Mouse (Mus musculus): ENCODE data around the gene Cryz. TPM values are rescaled to one million over a fixed set of nuclear protein-coding genes. Genes with fewer than 3 reads are reported as not detected.

Gene Cryz
- total RNA-seq (2021) = 10 to 100 TPM; 11.6 to 13.6 TPM
- long read RNA-seq, experiment 1, transcript Cryz-208 (9 exons, 2,505 nt) = major isoform, 12 of 16 reads
- long read RNA-seq, experiment 1, partial matches to known transcripts = 0 of 16 reads
- long read RNA-seq, experiment 1, other reads (novel, unspliced or antisense) = 4 of 16 reads
- long read RNA-seq, experiment 2, transcript Cryz-208 (9 exons, 2,505 nt) = major isoform, 23 of 24 reads
- long read RNA-seq, experiment 2, partial matches to known transcripts = 0 of 24 reads
- long read RNA-seq, experiment 2, other reads (novel, unspliced or antisense) = 1 of 24 reads

GRCm38 (mm10) chr3:154596488-154596933 is at the start of gene Cryz:
Gene Cryz, plus strand, starts transcription at chr3:154596711.
- Histone ChIP-seq H3K27ac (peak within 1 kb of the TSS; percentile 98), H3K4me3 (peak within 1 kb of the TSS; percentile 86)
- peak; percentile 91 for DNase-seq
- intact Hi-C loops (cut with DNase I) = loop anchor here (2.0 kb wide), 1 partner anchor 496 kb away; the partner anchor contains the start of genes Fpgt and Lrriq3
- TF ChIP-seq CTCF (IDR thresholded peaks at IDR 0.05) = peak; percentile 92

GRCm38 (mm10) chr3:154547549-154548426 is 48.7 kb upstream of the Cryz start:
- no peak overlapping the region for H3K4me3 ChIP-seq
- H3K27ac ChIP-seq = no peak overlapping the region
- intact Hi-C loops (cut with DNase I) = no loop called here
- no peak for DNase-seq
- no peak for TF ChIP-seq CTCF (IDR thresholded peaks at IDR 0.05)

GRCm38 (mm10) chr3:154548868-154549301 is 47.6 kb upstream of the Cryz start:
- intact Hi-C loops (cut with DNase I) = no loop called here
- Histone ChIP-seq H3K27ac (no peak overlapping the region), H3K4me3 (no peak overlapping the region)
- no peak for DNase-seq
- TF ChIP-seq CTCF (IDR thresholded peaks at IDR 0.05) = no peak

GRCm38 (mm10) chr3:154550326-154551034 is 46.0 kb upstream of the Cryz start:
- no peak for DNase-seq
- TF ChIP-seq CTCF (IDR thresholded peaks at IDR 0.05) = no peak
- intact Hi-C loops (cut with DNase I) = no loop called here
- Histone ChIP-seq H3K27ac (no peak overlapping the region), H3K4me3 (no peak overlapping the region)

DNA sequence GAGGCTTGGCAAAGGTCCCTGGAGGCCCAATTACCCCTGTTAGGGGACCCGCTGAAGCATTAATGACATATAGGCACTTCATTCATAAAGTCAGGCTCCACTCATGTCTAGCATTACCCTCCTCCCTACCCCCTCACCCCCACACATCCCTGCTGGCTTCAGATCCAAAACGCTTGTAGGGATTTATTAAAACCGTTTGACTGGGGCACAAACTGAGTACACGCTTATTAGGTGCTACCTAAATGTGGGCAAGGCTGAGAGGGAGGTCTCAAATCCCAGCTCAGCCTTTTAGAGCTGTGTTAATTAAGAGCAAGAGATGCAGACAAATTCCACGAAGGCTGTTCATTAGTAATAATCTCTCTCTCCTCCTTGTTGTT is 45.5 kb upstream of the Cryz start:
- Histone ChIP-seq H3K4me3 (no peak overlapping the region), H3K27ac (no peak overlapping the region)
- no peak for DNase-seq
- no peak for TF ChIP-seq CTCF (IDR thresholded peaks at IDR 0.05)
- intact Hi-C loops (cut with DNase I) = no loop called here

- TF ChIP-seq CTCF (IDR thresholded peaks at IDR 0.05) = no peak
- DNase-seq = no peak
- no peak overlapping the region for H3K27ac ChIP-seq
- H3K4me3 ChIP-seq = no peak overlapping the region
- intact Hi-C loops (cut with DNase I) = no loop called here
These were observed 34.3 kb upstream of the Cryz start for GRCm38 (mm10) chr3:154562192-154562591.

GRCm38 (mm10) chr3:154565437-154565836 is 31.1 kb upstream of the Cryz start:
- no peak overlapping the region for H3K4me3 ChIP-seq
- intact Hi-C loops (cut with DNase I) = no loop called here
- no peak overlapping the region for H3K27ac ChIP-seq
- DNase-seq = no peak
- no peak for TF ChIP-seq CTCF (IDR thresholded peaks at IDR 0.05)

DNA sequence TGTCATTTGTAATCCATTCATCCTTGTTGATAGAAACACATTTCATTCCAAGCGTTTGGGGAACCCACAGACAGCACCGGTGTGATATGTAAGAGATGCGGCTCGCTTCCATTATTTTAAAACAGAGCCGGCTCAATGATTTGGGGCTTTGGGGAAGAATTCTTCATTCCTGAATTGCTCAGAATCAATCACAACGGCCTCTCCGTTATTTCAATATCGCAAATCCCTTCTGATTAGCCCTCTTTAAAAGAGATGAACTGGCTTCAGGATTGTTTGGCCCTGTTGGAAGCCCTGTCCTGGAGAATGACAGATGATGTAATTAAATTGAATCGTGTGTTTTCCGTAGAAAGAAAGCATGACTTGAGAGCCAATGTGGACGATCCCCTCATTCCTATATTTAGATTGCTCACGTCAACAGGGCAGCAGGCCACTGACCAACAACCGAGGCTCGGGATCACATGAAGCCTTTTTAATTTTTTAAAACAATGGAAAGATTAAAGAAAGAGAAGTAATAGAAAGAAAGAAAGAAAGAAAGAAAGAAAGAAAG is 26.4 kb upstream of the Cryz start:
- TF ChIP-seq CTCF (IDR thresholded peaks at IDR 0.05) = no peak
- DNase-seq = no peak
- H3K27ac ChIP-seq = no peak overlapping the region
- H3K4me3 ChIP-seq = peak overlapping the region; percentile 68
- intact Hi-C loops (cut with DNase I) = loop anchor here (5.0 kb wide), 1 partner anchor 238 kb away; the partner anchor contains the start of gene Lhx8

- intact Hi-C loops (cut with DNase I) = loop anchor here (5.0 kb wide), 1 partner anchor 238 kb away; the partner anchor contains the start of gene Lhx8
- peak; percentile 26 for DNase-seq
- Histone ChIP-seq H3K4me3 (peak overlapping the region; percentile 68), H3K27ac (no peak overlapping the region)
- TF ChIP-seq CTCF (IDR thresholded peaks at IDR 0.05) = no peak
These were observed 25.7 kb upstream of the Cryz start for GRCm38 (mm10) chr3:154570786-154571185.

DNA sequence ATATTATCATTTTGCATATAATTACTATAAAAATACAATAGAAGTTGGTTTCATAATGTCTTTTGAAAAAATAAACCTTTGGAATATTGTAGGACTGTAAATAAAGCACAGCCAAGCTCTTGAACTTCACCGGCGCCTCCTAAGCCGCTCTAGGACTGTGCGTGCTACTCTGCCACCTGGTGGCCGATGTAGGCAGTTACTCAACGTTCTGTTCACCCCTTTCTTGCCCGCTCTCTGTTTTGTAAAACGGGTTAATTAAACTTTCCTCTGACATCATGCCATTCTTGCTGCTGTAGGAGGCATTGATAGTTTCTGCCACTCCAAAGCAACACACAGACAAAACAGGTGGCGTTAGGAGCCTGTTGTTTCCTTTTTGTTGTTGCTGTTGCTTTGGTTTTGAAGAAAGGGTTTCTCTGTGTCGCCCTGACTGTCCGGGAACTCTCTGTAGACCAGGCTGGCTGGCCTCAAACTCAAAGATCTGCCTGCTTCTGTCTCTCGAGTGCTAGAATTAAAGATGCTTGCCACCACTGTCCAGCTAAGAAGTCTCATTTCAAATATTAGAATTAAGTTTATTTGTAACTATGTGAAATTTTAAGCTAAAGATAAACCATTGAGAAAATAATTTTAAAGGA is 24.1 kb upstream of the Cryz start:
- DNase-seq = peak; percentile 74
- no peak overlapping the region for H3K4me3 ChIP-seq
- no peak overlapping the region for H3K27ac ChIP-seq
- intact Hi-C loops (cut with DNase I) = loop anchor here (1.0 to 5.0 kb wide), 2 partner anchors 240 to 303 kb away; partner anchors contain the start of gene Lhx8
- peak; percentile 91 for TF ChIP-seq CTCF (IDR thresholded peaks at IDR 0.05)

GRCm38 (mm10) chr3:154573666-154574065 is 22.8 kb upstream of the Cryz start:
- intact Hi-C loops (cut with DNase I) = loop anchor here (5.0 kb wide), 1 partner anchor 241 kb away; the partner anchor contains the start of gene Lhx8
- Histone ChIP-seq H3K27ac (no peak overlapping the region), H3K4me3 (no peak overlapping the region)
- DNase-seq = no peak
- no peak for TF ChIP-seq CTCF (IDR thresholded peaks at IDR 0.05)

GRCm38 (mm10) chr3:154577895-154578294 is 18.6 kb upstream of the Cryz start:
- intact Hi-C loops (cut with DNase I) = no loop called here
- DNase-seq = no peak
- no peak for TF ChIP-seq CTCF (IDR thresholded peaks at IDR 0.05)
- Histone ChIP-seq H3K4me3 (no peak overlapping the region), H3K27ac (no peak overlapping the region)
